Mouse (Mus musculus) c-Kit-positive CD71-positive TER-119-positive erythroid progenitor cells, embryonic 14.5 days (primary cell): ENCODE measurements around the gene Slc13a5.

ENCODE experiments used
- DNase-seq: peaks from one replicate; pipeline ENCODE4 v3.0.0-alpha.2; 2013; ENCODE audit warnings: low spot score

Gene Slc13a5

DNA sequence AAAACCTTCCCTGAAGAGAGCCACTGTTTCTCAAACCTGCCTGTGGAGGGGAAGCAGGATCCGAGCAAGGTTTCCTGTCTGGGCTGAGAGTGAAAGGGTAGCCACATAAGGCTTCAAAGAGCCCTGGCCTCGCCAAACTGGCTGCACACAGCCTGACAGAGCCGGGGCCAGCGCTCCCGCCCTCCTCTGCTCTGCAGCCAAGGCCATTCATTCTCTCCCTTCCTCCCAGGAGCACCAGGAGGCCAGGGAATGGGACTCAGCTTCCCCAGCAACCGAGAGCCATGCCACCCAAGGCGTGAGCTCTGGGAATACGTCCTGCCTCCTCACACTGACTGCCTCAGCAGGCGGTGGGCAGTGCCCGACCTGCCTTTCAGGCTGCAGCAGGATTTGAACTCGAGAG is 1.5 kb downstream of the Slc13a5 start:
- no peak for DNase-seq

DNA sequence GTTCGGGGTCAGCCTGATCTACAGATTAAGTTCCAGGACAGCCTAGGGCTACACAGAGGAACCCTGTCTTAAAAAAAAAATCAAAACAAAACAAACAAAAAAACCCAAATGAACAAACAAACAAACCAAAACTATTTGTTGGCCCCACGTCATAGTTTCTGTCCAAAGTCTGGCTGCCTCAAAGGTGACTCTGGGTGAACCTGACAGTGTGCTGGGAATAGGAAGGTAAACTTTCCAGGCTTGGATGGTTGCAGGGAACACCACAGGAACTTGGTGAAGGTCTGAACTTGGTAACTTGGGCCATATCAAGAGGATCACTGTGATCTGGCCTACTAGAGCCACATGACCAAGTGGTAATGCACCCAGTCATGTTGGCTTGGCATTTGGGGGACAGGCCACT is 10.6 kb downstream of the Slc13a5 start:
- DNase-seq, result no peak

DNA sequence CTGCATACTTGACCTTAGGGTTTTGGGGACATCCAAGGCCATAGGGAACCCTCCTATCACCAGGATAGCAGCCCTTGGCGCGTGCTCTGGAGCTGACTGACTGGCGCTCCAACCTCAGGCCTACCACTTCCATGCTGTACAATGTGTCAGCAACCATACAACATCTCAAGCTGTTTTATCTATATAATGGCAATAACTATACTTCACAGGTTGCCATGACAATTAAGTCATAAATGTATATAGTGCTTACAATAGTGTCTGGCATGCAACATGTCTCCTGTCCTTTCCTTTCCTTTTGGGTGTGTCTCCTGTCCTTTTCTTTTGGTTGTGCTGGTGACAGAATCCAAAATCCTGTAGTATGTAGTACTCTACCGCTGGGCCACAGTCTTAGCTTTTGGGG is 11.4 kb downstream of the Slc13a5 start:
- no peak for DNase-seq

DNA sequence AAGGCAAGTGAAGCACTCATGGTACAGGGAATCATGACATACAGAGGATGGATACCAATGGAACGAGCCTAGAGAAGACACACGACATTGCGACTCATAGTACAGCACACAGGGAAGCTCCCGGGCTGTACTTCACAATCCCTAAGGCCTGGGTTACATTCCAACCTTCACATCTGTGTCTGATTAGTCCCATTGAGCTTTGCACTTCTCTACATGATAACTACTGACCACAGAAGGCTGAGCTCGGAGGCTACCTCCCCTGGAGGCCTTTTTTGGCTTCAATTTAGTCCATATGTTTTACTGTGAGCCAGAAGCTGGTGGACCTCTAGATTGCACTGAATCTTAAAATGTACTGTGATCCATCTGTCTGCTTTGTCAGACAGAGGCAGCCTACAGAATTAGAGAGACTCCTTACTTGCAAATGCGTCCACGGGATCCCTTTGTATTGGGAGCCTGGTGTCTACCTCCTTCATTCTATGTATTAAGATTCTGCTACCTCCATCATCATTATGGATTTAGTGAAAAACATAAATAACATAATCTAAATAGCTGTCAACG is 21.7 kb downstream of the Slc13a5 start:
- no peak for DNase-seq

DNA sequence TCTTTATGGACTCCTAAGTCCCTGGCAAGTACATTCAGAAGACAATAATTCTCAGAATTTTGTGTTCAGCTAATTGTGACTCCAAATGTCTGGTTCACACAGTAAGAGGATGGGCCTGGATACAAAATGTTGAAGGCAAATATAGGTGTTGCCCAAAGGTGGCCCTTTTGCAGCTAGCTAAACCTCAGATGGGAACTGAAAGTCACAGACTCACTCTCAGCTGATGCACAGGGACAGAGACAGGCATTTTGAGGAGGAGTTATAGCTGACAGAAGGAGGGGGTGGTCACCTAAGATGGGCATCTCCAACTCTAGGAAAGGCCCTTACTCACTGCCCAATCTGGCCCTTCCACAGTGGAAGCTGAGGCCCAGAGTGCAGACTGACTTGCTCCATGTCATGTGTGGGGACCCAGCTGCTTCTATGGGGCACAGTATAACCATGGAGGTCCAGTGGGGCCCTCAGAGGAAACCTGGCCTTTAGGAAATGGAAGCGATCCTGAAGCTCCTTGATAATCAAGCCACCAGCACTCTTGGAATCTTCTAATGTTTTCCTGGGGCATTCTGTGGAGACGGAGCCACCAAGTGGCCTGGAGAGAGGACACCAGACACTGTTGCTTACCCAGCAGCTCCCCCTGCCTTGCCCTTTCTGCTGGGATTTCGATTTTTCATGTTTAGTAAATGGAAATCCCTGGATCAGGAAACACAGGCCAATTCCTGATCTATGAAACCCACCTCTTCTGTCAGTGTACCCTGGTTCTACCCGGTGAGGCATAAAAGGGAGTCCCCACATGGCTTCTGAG is 26.8 kb downstream of the Slc13a5 start:
- no peak for DNase-seq

DNA sequence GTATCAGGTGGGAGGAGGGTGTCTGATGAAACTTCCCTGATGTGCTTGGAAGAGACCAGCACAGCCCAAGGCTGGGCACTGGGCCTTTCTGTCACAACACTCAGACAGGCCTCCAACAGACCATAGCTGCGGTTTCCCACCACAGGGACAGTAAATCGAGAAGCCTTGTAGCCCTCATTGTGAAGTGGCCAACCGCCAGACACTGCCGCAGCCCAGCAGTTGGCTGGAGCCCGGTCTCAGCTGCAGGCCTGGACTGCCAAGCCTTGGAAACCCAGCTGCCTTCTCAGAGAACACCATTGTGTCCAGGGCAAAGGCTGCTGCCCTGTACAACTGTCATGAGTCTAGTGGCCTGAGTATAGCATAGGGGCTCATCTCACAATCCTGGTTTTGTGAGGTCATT is 33.0 kb downstream of the Slc13a5 start:
- DNase-seq, result no peak

DNA sequence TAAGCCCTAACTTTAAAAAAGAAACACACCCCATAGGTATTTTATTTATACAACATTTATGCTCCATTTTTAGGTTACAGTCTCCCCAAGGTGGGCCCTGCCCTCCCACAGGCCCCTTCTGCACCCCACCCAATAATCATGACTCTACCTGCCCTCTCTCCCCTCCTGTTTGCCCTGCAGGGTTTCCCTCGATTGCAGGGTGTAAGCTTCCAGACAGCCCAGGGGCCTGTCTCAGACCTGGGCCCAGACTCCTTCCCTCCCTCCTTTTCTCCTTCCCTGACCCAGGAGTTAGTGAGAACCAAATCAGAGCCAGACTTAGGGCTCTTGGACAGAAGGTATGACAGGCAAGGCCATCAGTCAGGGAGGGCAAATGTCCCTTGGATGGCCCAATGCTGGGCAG is 34.0 kb downstream of the Slc13a5 start:
- DNase-seq, result no peak

DNA sequence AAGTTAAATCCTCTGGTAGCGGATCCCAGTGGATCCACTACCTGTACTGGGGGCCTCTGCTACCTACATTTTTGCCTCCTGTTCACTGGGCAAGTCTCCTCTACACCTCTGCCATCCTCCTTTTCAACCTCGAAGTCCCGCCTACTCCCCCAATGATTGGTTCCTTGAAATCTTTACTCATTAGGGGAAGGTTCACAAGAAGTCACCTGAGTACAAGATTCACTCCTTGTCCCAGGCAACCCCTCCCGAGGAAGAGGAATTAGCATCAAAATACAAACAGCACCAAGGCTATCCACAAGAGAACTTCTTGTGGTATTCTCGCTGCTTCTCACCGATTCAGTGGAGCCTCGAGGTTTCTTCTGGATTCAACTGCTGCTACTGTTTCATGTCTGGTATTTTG is 35.0 kb downstream of the Slc13a5 start:
- no peak for DNase-seq

DNA sequence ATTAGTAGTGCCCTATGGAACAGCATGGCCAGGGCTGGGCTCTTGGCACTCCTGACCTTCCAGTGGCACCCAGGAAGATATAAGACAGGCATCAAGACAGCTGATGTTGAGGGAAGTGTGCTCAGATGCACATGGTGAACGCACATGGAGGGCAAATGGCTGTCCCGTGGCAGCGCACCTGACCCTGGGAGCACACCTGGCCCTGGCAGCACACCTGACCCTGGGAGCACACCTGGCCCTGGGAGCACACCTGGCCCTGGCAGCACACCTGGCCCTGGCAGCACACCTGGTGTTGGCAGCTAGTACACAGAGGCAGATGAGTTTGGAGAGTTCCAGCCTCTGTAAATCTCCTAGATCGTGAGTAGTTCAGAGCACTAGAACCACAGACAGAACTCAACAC is 38.5 kb downstream of the Slc13a5 start:
- no peak for DNase-seq

DNA sequence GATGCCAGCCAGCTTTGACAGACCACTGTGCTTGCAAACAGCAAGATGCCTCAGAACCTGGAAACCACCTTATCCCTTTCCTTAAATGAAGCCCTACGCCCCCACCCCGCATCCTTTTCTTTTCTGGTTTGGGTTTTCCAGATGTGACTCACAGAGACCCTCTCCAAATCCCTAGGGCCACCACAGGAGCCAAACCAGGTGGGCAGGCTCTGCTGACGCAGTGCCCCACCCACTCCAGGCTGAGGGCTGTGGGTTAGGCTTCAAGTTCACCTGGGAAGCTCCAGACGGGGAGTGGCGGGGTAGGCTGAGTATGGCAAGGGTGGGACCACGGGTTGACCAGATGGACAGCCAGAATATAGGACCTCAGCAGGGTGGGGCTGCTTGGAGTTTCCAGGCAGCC is 40.1 kb downstream of the Slc13a5 start:
- no peak for DNase-seq

DNA sequence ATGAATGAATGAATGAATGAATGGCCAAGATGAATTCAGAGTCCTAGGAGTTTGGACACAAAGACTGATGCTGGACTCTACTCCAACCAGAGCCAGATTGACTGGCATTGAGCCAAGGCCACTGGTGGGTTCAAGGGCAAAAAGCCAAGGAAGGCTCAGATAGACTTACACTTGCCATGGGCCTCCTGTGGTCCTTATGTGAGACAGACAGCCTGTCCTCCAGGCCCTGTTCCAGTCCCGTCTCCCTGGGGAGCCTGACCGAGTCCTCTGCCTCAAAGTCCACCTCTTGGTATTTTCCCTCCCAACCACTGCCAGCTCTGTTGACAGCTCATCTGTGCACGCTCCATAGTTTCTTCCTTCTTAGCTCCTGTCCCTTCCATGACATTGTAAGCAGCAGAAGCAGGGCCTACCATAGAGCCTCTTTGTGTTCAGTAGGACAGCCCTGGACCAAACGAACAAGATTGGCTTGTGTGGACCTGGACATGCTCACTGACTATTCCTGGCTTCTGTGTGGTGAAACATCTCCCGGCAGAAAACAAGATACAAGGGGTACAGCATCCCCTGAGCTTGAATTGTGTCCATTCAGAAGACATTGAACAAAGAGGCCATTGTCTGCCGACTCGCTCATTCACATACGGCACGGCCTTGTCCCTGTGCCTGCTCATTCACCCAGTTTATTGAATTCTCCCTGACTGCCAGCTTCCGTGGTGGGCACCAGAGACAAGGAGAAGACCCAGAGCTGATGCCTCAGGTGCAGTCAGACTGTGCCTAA is 40.8 kb downstream of the Slc13a5 start:
- DNase-seq, result no peak

DNA sequence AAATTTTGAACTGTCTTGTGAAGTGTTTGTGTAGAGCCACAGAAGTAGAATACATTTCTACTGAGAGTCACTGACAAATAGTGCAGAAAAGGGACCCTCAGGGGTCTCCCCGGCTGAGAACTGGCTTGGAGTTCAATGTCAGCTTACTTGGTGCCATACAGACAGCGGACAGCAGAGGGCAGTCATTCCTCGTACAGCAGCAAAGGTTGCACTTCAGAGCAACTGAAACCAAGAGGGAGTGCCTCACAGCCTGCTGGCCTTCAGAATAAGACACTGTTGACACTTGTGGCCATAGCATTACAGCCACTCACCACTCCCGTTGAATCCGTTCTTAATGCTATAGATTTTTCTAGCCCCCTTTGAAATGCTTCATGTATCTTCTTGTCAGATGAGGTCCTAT is 42.2 kb downstream of the Slc13a5 start:
- DNase-seq, result peak; percentile 32

DNA sequence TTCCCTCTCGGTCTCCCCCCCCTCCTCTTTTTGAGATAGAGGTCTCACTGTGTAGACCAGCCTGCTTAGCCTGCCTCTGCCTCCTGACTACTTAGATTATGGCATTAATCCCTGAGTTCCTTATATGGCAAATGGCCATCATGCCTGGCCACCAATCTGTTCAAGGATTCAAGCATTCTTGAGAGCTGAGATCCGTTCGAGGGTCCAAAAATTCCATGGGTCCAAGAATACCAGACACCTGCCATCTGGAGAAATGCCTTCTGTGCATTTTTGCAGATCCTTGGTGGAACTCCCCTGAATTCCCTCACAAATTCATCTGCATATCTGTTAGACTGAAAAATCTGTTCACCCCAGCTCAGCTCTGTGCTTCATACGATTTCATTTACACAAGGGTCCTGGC is 43.6 kb downstream of the Slc13a5 start:
- DNase-seq, result no peak

DNA sequence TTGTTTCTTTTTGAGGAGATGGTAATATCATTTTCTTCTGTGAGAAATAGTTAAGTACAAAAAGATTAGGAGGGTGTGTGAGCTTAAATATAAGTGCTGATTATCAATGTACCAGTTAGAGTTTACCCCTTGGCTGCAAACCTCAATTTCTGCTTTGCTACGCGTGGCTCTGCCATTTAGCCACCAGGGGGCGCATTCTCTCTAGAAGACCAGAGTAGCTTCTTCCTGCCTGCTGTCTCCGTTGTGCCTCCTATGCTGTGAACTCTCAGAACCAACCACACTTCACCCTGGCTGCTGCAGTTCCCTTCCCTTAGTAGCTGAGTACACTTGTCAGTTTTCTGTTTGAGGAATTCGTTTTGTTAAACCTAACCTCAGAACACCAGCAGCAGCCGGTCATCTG is 45.7 kb downstream of the Slc13a5 start:
- DNase-seq, result peak; percentile 69

DNA sequence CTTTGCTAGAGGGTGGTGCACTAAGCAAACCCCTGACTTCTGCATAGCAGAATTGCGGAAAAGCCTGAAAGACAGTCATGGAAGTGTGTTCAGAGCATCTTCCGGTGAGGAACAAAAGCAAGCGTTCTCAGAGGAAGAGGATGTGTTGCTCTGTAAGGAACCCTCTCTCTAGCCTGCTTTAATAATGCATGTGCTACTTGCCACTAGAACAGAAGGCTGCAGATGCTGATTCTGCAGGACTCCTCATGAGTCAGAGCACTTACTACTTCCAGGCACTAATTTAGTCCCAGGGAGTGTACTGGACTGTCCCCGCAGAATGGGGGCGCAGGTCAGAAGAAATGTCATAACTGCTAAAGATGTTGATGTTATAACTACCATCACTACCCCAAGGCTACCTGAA is 49.9 kb downstream of the Slc13a5 start:
- no peak for DNase-seq

DNA sequence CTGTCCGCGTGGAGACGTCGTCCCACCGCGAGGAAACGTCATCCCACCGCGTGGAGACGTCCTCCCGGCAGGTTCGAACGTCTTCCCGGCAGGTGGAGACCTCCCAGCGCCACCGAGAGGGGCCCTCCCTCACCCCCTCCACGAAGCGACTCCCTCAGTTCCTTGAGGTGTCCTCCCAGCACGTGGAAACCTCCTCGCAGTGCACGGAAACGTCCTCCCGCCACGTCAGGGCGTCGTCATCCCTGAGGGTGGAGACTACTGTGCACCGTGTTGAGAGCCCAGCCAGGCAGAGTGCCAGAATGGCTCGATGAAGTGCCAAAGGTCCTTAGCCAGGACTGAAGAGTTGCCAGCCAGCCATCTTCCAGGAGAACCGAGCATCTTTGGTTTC is 51.6 kb downstream of the Slc13a5 start, which contains the start of gene Med31:
Med31 (minus strand) TSS at position 183 of the 388 bp plus-strand sequence.
- DNase-seq, result peak; percentile 55

DNA sequence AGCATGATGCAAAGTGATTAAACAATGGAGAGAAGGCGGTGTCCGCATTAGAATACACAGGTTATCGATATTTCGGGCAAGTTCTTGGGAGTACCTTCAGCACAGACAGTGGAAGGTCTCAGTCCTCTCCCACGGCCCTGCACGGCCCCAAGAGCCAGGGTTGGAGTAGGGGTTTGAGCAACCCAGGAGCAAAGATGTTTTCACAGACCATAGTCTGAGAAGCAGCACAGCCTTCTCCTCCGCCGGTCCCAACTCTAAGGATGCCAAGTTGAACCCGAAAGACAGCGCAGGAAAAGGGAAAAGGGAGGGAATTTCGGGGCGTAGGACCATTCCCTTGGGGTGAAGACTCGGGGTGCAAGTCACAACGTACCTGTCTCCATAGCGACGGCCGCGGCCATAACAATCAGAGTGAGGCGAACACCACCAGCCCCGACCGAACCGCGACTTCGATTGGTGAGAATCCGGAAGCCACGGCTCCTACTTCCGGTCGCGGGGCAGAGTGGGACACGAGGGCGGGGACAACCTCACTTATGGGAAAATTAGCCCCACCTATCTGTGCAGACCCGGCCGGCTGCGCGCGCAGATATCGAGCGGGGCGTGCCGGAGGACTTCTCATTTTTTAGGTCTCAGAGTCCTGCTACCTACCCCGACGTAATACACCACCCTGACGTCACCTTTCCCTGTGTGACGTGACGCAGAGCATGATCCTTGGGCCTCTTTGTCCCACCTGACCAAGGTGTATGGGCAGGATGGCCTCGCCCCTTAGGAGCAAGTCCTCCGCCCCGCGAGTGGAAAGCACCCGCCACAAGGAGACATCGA is 52.2 kb downstream of the Slc13a5 start:
- DNase-seq, result peak; percentile 95

DNA sequence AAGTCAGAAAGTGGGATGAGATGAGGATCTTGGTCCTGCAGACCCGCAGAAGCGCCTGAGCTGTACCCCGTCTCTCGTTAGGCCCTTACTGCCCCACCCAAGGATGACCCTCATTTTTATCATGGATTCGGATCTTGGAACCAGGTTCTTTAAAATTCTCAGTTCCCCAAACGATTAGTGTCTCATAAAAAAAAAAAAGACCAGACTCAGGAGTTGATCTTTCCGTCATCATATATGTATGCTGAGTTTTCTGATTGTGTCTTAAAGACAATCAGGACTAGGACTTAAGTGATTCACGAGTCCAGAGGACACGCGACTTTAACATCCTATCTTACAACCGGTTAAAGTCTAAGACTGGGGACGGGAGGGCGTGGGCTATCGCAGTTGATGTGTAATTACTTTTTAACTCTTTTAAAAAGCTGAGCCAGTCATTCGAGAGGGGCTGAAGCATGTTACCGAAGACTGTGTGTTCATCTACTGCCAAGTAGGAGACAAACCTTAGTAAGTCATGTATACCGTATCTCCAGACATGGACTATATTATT is 59.1 kb downstream of the Slc13a5 start:
- DNase-seq, result peak; percentile 8

DNA sequence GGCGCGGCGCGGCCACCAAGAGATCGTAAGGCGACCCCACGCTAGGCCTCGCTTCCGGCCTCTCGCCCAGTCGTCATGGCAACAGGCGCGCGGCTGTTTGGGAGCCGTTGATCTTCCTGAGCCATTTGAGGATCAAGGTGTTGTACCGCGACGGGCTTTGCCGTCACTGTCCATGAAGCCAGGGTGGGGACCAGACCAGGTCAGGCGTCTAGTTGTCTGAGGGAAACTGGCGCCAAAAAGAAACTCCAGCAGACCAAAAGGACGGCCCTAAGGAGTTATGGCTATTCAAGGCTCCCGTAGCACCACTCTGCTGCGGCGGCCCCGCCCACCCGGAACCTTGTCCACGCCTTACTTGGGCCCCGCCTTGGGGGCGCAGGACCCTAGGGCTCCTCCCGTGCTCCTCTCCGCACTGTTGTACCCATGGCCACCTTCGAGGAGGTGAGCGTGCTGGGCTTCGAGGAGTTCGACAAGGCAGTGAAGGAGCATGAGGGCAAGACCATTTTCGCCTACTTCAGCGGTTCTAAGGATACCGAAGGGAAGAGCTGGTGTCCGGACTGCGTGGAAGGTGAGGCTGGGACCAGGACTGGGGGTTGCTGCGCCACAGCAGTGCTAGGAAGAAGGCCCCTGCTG is 59.7 kb downstream of the Slc13a5 start, which contains the start of the genes 4933427D14Rik and Txndc17:
4933427D14Rik (minus strand) TSS at position 256 of the 630 bp plus-strand sequence.
Txndc17 (plus strand) TSS at position 344 of the 630 bp plus-strand sequence.
- peak; percentile 76 for DNase-seq

DNA sequence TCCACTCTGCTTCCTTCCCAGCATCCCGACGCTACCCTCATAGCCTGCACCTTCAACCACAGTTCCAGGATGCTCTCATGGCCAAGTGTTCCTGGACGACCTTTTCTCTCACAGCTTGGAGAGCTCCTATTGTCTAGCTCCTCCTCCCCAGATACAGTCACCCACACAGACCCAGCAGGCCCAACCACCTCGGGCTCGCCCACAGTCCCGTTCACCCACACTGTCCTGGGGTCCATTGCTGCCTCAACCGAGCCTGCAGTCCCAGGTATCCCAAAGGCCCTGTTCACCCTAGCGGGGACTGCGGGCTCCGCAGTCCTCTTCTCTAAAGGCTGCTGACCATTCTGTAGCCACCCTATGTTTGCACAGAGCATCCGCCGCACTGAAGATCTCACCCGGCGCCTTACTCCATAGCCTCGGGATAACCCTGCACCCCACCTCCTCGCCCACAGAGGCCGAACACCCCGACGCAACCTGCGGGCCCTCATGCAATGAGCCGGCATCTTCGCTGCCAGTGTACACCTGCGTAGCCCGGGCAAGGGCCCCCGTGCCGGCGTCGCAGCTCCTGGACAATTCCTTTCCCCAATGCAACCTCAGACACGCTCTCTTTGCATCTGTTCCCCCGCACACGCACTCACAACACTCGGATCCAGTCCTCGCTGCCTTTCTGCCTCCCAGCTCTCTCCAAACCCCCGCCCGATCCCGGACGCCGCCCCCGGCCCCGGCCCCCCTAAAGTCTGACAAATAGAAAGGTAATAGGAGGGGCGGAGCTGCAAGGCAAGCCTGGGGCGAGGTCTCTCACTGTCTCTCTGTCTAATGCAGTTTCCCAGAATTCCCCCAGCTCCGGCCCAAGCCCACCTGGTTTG is 60.5 kb downstream of the Slc13a5 start, which contains the start of gene Gm43951:
Gm43951 (minus strand) TSS at position 500 of the 863 bp plus-strand sequence.
- DNase-seq, result peak; percentile 8
